In genomic region chr4:146904782-146905181, GRCm38 (mm10) we compare ENCODE assay signal across 38 mouse cellular contexts. TPM values are rescaled to one million over a fixed set of nuclear protein-coding genes. Genes with fewer than 3 reads are reported as not detected.
"Had no signal": no experiment of that assay in that cellular context is flagged by ENCODE, and none has a peak within 500 bp of the region (broad histone marks: within the 10 kb centered on the region; RNA-seq: fewer than 3 reads in every experiment).

No protein-coding gene starts in this region.

RNA-seq across cellular contexts. Expression of gene Gm21411, which starts 4.6 kb away (rescaled TPM):
- total RNA-seq: left cerebral cortex, postnatal 10 days; left cerebral cortex, postnatal 14 days; left cerebral cortex, postnatal 25 days; left cerebral cortex, postnatal 36 days; liver, adult 2 months; megakaryocyte progenitor cell, adult 5-6 weeks; megakaryocyte, adult 5-6 weeks; megakaryocyte-erythroid progenitor cell, adult 5-6 weeks; midbrain, postnatal 0 days; monocyte, adult 5-6 weeks had no signal
- polyA plus RNA-seq: limb, embryonic 10.5 days; limb, embryonic 11.5 days; limb, embryonic 12.5 days; limb, embryonic 13.5 days; limb, embryonic 14.5 days; limb, embryonic 15.5 days; liver, adult 2 months; liver, embryonic 11.5 days; liver, embryonic 12.5 days; liver, embryonic 14.5 days; liver, embryonic 15.5 days; liver, embryonic 16.5 days; liver, postnatal 0 days; lung, adult 2 months; lung, embryonic 14.5 days; lung, embryonic 15.5 days; lung, embryonic 16.5 days; lung, postnatal 0 days; macrophage; midbrain, embryonic 10.5 days; midbrain, embryonic 11.5 days; midbrain, embryonic 12.5 days; midbrain, embryonic 13.5 days; midbrain, embryonic 14.5 days; midbrain, embryonic 15.5 days; midbrain, embryonic 16.5 days; midbrain, postnatal 0 days; myocyte; neural tube, embryonic 11.5 days; neural tube, embryonic 12.5 days had no signal
